Mouse (Mus musculus) testis, adult 2 months (tissue): ENCODE results near the gene Ptgs2.

Experiments
- CTCF ChIP-seq: fragments of 200-500 bp; IDR thresholded peaks from 2 replicates; pipeline ENCODE4 v1.5.1; 2012; ENCODE audit warnings: low read depth, mild to moderate bottlenecking, inconsistent platforms, low read length, moderate library complexity; ENCODE audit not compliant: control insufficient read depth, insufficient read depth, insufficient replicate concordance
- POLR2A ChIP-seq: fragments of 200-500 bp; IDR thresholded peaks from 2 replicates; pipeline ENCODE4 v1.6.1; 2012; ENCODE audit warnings: low read depth, mild to moderate bottlenecking, inconsistent platforms, low read length, moderate library complexity; ENCODE audit not compliant: control insufficient read depth

DNA sequence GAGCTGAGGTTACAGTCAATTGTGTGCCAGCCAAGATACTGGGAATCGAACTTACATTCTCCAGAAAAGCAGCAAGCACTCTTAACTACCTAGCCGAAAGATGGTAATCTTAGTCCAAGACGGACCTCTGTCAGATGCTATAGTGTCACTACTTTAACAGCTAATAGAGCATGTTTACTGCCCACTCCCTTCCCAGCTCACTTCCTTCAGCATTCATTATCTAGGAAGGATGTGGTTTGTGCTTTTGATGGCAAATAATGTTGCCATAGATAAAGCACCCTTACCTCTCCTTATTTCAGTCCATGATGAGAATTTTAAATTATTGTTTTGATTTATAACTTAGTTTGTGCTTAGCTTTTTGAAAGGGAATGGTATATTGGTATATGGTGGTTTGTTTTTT, 27.0 kb upstream of the Ptgs2 start:
- TF ChIP-seq POLR2A (no peak), CTCF (no peak)
